Mouse (Mus musculus) activated CD4-positive, CD25-positive, alpha-beta regulatory T cell, adult 4 months (primary cell): ENCODE results near the gene Fam210b. TPM values are rescaled to one million over a fixed set of nuclear protein-coding genes. Genes with fewer than 3 reads are reported as not detected.

Experiments used
- ATAC-seq: one replicate; pipeline ENCODE4 v1.8.0; 2017
- polyA plus RNA-seq, 2 experiments: library from polyadenylated mRNA; unstranded; fragments of 100-300 nt; shearing (Covaris generic); gene quantifications; one replicate each; pipeline ENCODE4 v1.2.1; 2017

The Fam210b gene
- polyA plus RNA-seq, 2 experiments from 2014 or later: 8.5 to 10.6 TPM

- no peak for ATAC-seq
Measured at GRCm38 (mm10) chr2:172350773-172351172, 5.4 kb downstream of the Fam210b start.

GRCm38 (mm10) chr2:172353218-172353617 is 7.9 kb downstream of the Fam210b start:
- ATAC-seq: no peak

- ATAC-seq: no peak
Measured at GRCm38 (mm10) chr2:172354761-172355160, 9.4 kb downstream of the Fam210b start.

GRCm38 (mm10) chr2:172355833-172356232 is 10.5 kb downstream of the Fam210b start:
- ATAC-seq: no peak

- ATAC-seq: no peak
Measured at GRCm38 (mm10) chr2:172363176-172363575, 17.8 kb downstream of the Fam210b start.

GRCm38 (mm10) chr2:172370411-172371223 is 25.3 kb downstream of the Fam210b start, which contains the start of the genes Aurka and Cstf1:
TSS of gene Aurka (minus strand) at chr2:172370535.
TSS of gene Cstf1 (plus strand) at chr2:172370681.
- peak; percentile 99 for ATAC-seq

- no peak for ATAC-seq
Measured at GRCm38 (mm10) chr2:172371258-172371657, 25.9 kb downstream of the Fam210b start.

GRCm38 (mm10) chr2:172376551-172376950 is 31.2 kb downstream of the Fam210b start:
- ATAC-seq: no peak

- ATAC-seq: no peak
Measured at GRCm38 (mm10) chr2:172376999-172377515, 31.7 kb downstream of the Fam210b start.

GRCm38 (mm10) chr2:172378332-172378731 is 33.0 kb downstream of the Fam210b start:
- ATAC-seq: peak; percentile 93

GRCm38 (mm10) chr2:172380513-172380912 is 35.1 kb downstream of the Fam210b start:
- no peak for ATAC-seq

GRCm38 (mm10) chr2:172381341-172381740 is 36.0 kb downstream of the Fam210b start:
- ATAC-seq: no peak

GRCm38 (mm10) chr2:172381898-172382297 is 36.5 kb downstream of the Fam210b start:
- no peak for ATAC-seq

- no peak for ATAC-seq
Measured at GRCm38 (mm10) chr2:172384715-172385114, 39.4 kb downstream of the Fam210b start.

GRCm38 (mm10) chr2:172390341-172390740 is 45.0 kb downstream of the Fam210b start:
- no peak for ATAC-seq

GRCm38 (mm10) chr2:172392041-172392521 is 46.7 kb downstream of the Fam210b start:
- no peak for ATAC-seq

- peak; percentile 71 for ATAC-seq
Measured at GRCm38 (mm10) chr2:172393391-172394051, 48.2 kb downstream of the Fam210b start, which contains the start of gene Cass4. TSS of gene Cass4 (plus strand) at chr2:172393794.

- no peak for ATAC-seq
Measured at GRCm38 (mm10) chr2:172394052-172394392, 48.7 kb downstream of the Fam210b start.

GRCm38 (mm10) chr2:172394671-172395070 is 49.3 kb downstream of the Fam210b start:
- ATAC-seq: no peak

- no peak for ATAC-seq
Measured at GRCm38 (mm10) chr2:172395961-172396360, 50.6 kb downstream of the Fam210b start.

GRCm38 (mm10) chr2:172399901-172400300 is 54.5 kb downstream of the Fam210b start:
- peak; percentile 93 for ATAC-seq

GRCm38 (mm10) chr2:172401116-172401825 is 55.9 kb downstream of the Fam210b start:
- ATAC-seq: peak; percentile 58

GRCm38 (mm10) chr2:172404239-172404638 is 58.9 kb downstream of the Fam210b start:
- ATAC-seq: no peak
